Mouse (Mus musculus): Measurements from ENCODE around the gene Dgkg.
A peak's percentile ranks its signal among the peaks of the same experiment; 100 is the strongest.

Gene Dgkg

GRCm38 (mm10) chr16:22493396-22493795 is 163.6 kb downstream of the Dgkg start:
- DNase-seq, result no peak

- peak; percentile 82 to 83 for DNase-seq
Measured at GRCm38 (mm10) chr16:22491446-22492166, 165.4 kb downstream of the Dgkg start.

- DNase-seq, result no peak
Measured at GRCm38 (mm10) chr16:22483900-22484299, 173.1 kb downstream of the Dgkg start.

- no peak for DNase-seq
Measured at GRCm38 (mm10) chr16:22479322-22479721, 177.7 kb downstream of the Dgkg start.

- DNase-seq, result no peak
Measured at GRCm38 (mm10) chr16:22471728-22472127, 185.3 kb downstream of the Dgkg start.

- DNase-seq, result no peak
Measured at GRCm38 (mm10) chr16:22469385-22469784, 187.6 kb downstream of the Dgkg start.

- DNase-seq, result no peak
Measured at GRCm38 (mm10) chr16:22467111-22467510, 189.9 kb downstream of the Dgkg start.

GRCm38 (mm10) chr16:22466381-22466780 is 190.6 kb downstream of the Dgkg start:
- no peak for DNase-seq

GRCm38 (mm10) chr16:22462220-22462619 is 194.8 kb downstream of the Dgkg start:
- no peak for DNase-seq

GRCm38 (mm10) chr16:22461728-22462127 is 195.3 kb downstream of the Dgkg start:
- no peak for DNase-seq

- no peak for DNase-seq
Measured at GRCm38 (mm10) chr16:22460960-22461359, 196.1 kb downstream of the Dgkg start.

- DNase-seq, result no peak
Measured at GRCm38 (mm10) chr16:22452082-22452481, 204.9 kb downstream of the Dgkg start.

- no peak for DNase-seq
Measured at GRCm38 (mm10) chr16:22448093-22448492, 208.9 kb downstream of the Dgkg start.

GRCm38 (mm10) chr16:22444786-22445185 is 212.2 kb downstream of the Dgkg start:
- no peak for DNase-seq

- no peak for DNase-seq
Measured at GRCm38 (mm10) chr16:22442202-22442601, 214.8 kb downstream of the Dgkg start.

GRCm38 (mm10) chr16:22441317-22441716 is 215.7 kb downstream of the Dgkg start:
- DNase-seq, result no peak

GRCm38 (mm10) chr16:22440269-22440668 is 216.8 kb downstream of the Dgkg start:
- DNase-seq, result peak; percentile 74 to 78

GRCm38 (mm10) chr16:22439499-22440177 is 217.4 kb downstream of the Dgkg start, which contains the start of gene Etv5:
TSS of gene Etv5 (minus strand) at chr16:22439719.
- peak; percentile 99 for DNase-seq

GRCm38 (mm10) chr16:22438441-22439373 is 218.3 kb downstream of the Dgkg start:
- peak; percentile 86 to 92 for DNase-seq

GRCm38 (mm10) chr16:22436106-22436505 is 220.9 kb downstream of the Dgkg start:
- no peak for DNase-seq

- DNase-seq, result no peak
Measured at GRCm38 (mm10) chr16:22434530-22434929, 222.5 kb downstream of the Dgkg start.

- no peak for DNase-seq
Measured at GRCm38 (mm10) chr16:22433944-22434343, 223.1 kb downstream of the Dgkg start.

GRCm38 (mm10) chr16:22431773-22432172 is 225.2 kb downstream of the Dgkg start:
- no peak for DNase-seq
